Comparison of ENCODE assay signal across 25 mouse cellular contexts in genomic region chr5:110103901-110104615, GRCm38 (mm10). TPM values are rescaled to one million over a fixed set of nuclear protein-coding genes. Genes with fewer than 3 reads are reported as not detected.
DNase-seq lines count a peak whose midpoint lies in the region; ATAC-seq and TF ChIP-seq lines count a peak whose summit lies in the region.
"Had no signal": no experiment of that assay in that cellular context is flagged by ENCODE, and none has a peak within 500 bp of the region (broad histone marks: within the 10 kb centered on the region; RNA-seq: fewer than 3 reads in every experiment).

No protein-coding gene starts in this region.

- TF ChIP-seq POLR2A in ES-Bruce4 (IDR thresholded peaks at IDR 0.05; ENCODE audit: insufficient read depth, low read length) = no peak

- peaks cover 8% of the 10 kb centered on the region for H3K4me1 ChIP-seq in ES-Bruce4 (ENCODE audit: control insufficient read depth, insufficient read depth, low read length)
- H3K4me1 ChIP-seq in neural tube, embryonic 15.5 days = peaks cover 45% of the 10 kb centered on the region

- H3K36me3 ChIP-seq in ES-Bruce4 (ENCODE audit: control insufficient read depth, insufficient read depth, low read length, poor library complexity, severe bottlenecking) = peaks cover 13% of the 10 kb centered on the region
- peaks cover 7% of the 10 kb centered on the region for H3K36me3 ChIP-seq in splenic B cell, adult 2 months (ENCODE audit: control insufficient read depth, insufficient read depth, low read length, poor library complexity, severe bottlenecking)
- H3K36me3 ChIP-seq in neural tube, embryonic 15.5 days = peaks cover 42% of the 10 kb centered on the region

- H3K9ac ChIP-seq in ES-Bruce4 (ENCODE audit: low read depth, poor library complexity, severe bottlenecking) = no peak overlapping the region
- H3K9ac ChIP-seq in neural tube, embryonic 15.5 days (replicated peaks) = no peak overlapping the region
- H3K9ac ChIP-seq: forebrain, postnatal 0 days; hindbrain, embryonic 13.5 days; kidney, embryonic 15.5 days; limb, embryonic 15.5 days; liver, embryonic 14.5 days; lung, embryonic 14.5 days; midbrain, embryonic 15.5 days; neural tube, embryonic 13.5 days had no signal

- TF ChIP-seq EP300 in ES-Bruce4 (IDR thresholded peaks at IDR 0.05; ENCODE audit: insufficient read depth, low read depth, low read length) = no peak

- H3K4me2 ChIP-seq in neural tube, embryonic 15.5 days = no peak overlapping the region
- H3K4me2 ChIP-seq: hindbrain, embryonic 13.5 days; kidney, embryonic 15.5 days; limb, embryonic 15.5 days; lung, embryonic 14.5 days; midbrain, embryonic 15.5 days; neural tube, embryonic 13.5 days had no signal

- H3K27ac ChIP-seq in ES-Bruce4 (ENCODE audit: insufficient read depth, low read length) = no peak overlapping the region
- H3K27ac ChIP-seq in neural tube, embryonic 15.5 days (replicated peaks) = no peak overlapping the region
- H3K27ac ChIP-seq: embryonic facial prominence, embryonic 10.5 days; heart, adult 2 months; hindbrain, embryonic 13.5 days; kidney, embryonic 15.5 days; limb, embryonic 15.5 days; liver, embryonic 14.5 days; midbrain, embryonic 15.5 days; neural tube, embryonic 13.5 days had no signal

- peak; percentile 61 for DNase-seq in cerebellum, adult 9-11 months
- DNase-seq in cerebellum, postnatal 4 days (ENCODE audit: low spot score in 2 of 2) = no peak
- DNase-seq in right cerebral cortex, postnatal 10 days (ENCODE audit: low spot score in 2 of 2) = peak; percentile 44 to 53
- DNase-seq in right cerebral cortex, postnatal 36 days (ENCODE audit: low spot score in 2 of 2) = no peak
- DNase-seq in splenic B cell, adult 2 months (ENCODE audit: low read depth, low spot score) = peak; percentile 5
- DNase-seq: B cell, adult 2 months; cerebellum, adult 11 months; forebrain, postnatal 0 days; gastrocnemius, postnatal 14 days; kidney, adult 11 months; kidney, postnatal 36 days; left cerebral cortex, postnatal 4 days; lung, embryonic 14.5 days had no signal

- 97% methylated on average over 27 of the region's 27 CpGs for whole genome bisulfite sequencing in neural tube, embryonic 15.5 days

- no peak for TF ChIP-seq CTCF in ES-Bruce4 (IDR thresholded peaks at IDR 0.05; ENCODE audit: low read depth, low read length)

- H3K9me3 ChIP-seq in ES-Bruce4 (replicated peaks; ENCODE audit: control insufficient read depth, insufficient read depth, low read length, poor library complexity, severe bottlenecking) = no peaks in the 10 kb centered on the region
- no peaks in the 10 kb centered on the region for H3K9me3 ChIP-seq in neural tube, embryonic 15.5 days (replicated peaks)
- H3K9me3 ChIP-seq: embryonic facial prominence, embryonic 10.5 days; hindbrain, embryonic 13.5 days; kidney, embryonic 15.5 days; limb, embryonic 15.5 days; midbrain, embryonic 15.5 days; neural tube, embryonic 13.5 days had no signal

- no peak for ATAC-seq in neural tube, embryonic 15.5 days (ENCODE audit: low FRiP score)
- ATAC-seq: forebrain, postnatal 0 days; midbrain, embryonic 15.5 days had no signal

- H3K4me3 ChIP-seq in ES-Bruce4 (ENCODE audit: low read depth, low read length) = peak overlapping the region; percentile 3
- no peak overlapping the region for H3K4me3 ChIP-seq in neural tube, embryonic 15.5 days (replicated peaks)
- H3K4me3 ChIP-seq: embryonic facial prominence, embryonic 10.5 days; heart, adult 2 months; hindbrain, embryonic 13.5 days; kidney, embryonic 15.5 days; limb, embryonic 15.5 days; midbrain, embryonic 15.5 days; myocyte; neural tube, embryonic 13.5 days had no signal

- H3K27me3 ChIP-seq in ES-Bruce4 (ENCODE audit: control insufficient read depth, insufficient read depth, low read length, poor library complexity, severe bottlenecking) = no peaks in the 10 kb centered on the region
- H3K27me3 ChIP-seq in splenic B cell, adult 2 months (ENCODE audit: control insufficient read depth, insufficient read depth, low read length, poor library complexity, severe bottlenecking) = no peaks in the 10 kb centered on the region
- no peaks in the 10 kb centered on the region for H3K27me3 ChIP-seq in neural tube, embryonic 15.5 days (replicated peaks)
- H3K27me3 ChIP-seq: CH12.LX; midbrain, embryonic 15.5 days; neural tube, embryonic 13.5 days had no signal

RNA-seq across cellular contexts. Expression of gene Gtpbp6, which starts 3.9 kb away (rescaled TPM):
- 29.7 and 38.7 TPM in 2 replicates for polyA plus RNA-seq in ES-Bruce4 (2011; ENCODE audit: insufficient read depth, insufficient read length, low read depth, missing spikeins)
- 59.2 and 68.3 TPM in 2 replicates for polyA plus RNA-seq in neural tube, embryonic 15.5 days (2015; fragmentation: Nextera tagmentation; extraction: Ambion mirVana)

RNA-seq across cellular contexts. Expression of gene Plcxd1, which starts 4.3 kb away (rescaled TPM):
- polyA plus RNA-seq in ES-Bruce4 (2011; ENCODE audit: insufficient read depth, insufficient read length, low read depth, missing spikeins) = 2.9 and 6.4 TPM in 2 replicates
- 6.4 and 7.5 TPM in 2 replicates for polyA plus RNA-seq in neural tube, embryonic 15.5 days (2015; fragmentation: Nextera tagmentation; extraction: Ambion mirVana)

RNA-seq across cellular contexts. Expression of gene Zfp605, which starts 5.8 kb away (rescaled TPM):
- polyA plus RNA-seq in ES-Bruce4 (2011; ENCODE audit: insufficient read depth, insufficient read length, low read depth, missing spikeins) = 8.5 and 9.8 TPM in 2 replicates
- 13.0 and 13.6 TPM in 2 replicates for polyA plus RNA-seq in neural tube, embryonic 15.5 days (2015; fragmentation: Nextera tagmentation; extraction: Ambion mirVana)

RNA-seq across cellular contexts. Expression of gene Gm35315, which starts 9.8 kb away (rescaled TPM):
- polyA plus RNA-seq in ES-Bruce4 (2011; ENCODE audit: insufficient read depth, insufficient read length, low read depth, missing spikeins) = 13.5 and 16.9 TPM in 2 replicates
- 0.44 and 0.92 TPM in 2 replicates for polyA plus RNA-seq in neural tube, embryonic 15.5 days (2015; fragmentation: Nextera tagmentation; extraction: Ambion mirVana)
- polyA plus RNA-seq: heart, adult 2 months had no signal

RNA-seq across cellular contexts. Expression of gene Chfr, which starts 31.6 kb away (rescaled TPM):
- 62.5 and 63.6 TPM in 2 replicates for polyA plus RNA-seq in ES-Bruce4 (2011; ENCODE audit: insufficient read depth, insufficient read length, low read depth, missing spikeins)
- polyA plus RNA-seq in neural tube, embryonic 15.5 days (2015; fragmentation: Nextera tagmentation; extraction: Ambion mirVana) = 67.4 and 77.4 TPM in 2 replicates

Comparison
In these comparisons a context has a peak if more than half of its experiments do, and no peak if none do; other contexts are left out.
1. DNase-seq: peak in cerebellum, adult 9-11 months (single experiment), right cerebral cortex, postnatal 10 days (2 of 2) and splenic B cell, adult 2 months (single experiment); none in cerebellum, postnatal 4 days (0 of 2) and right cerebral cortex, postnatal 36 days (0 of 2).